Mouse (Mus musculus): ENCODE results near the gene Slc39a2. TPM values are rescaled to one million over a fixed set of nuclear protein-coding genes. Genes with fewer than 3 reads are reported as not detected.
A peak's percentile ranks its signal among the peaks of the same experiment; 100 is the strongest.
"Not testable (repeated sequence)": the region's sequence is repeated elsewhere in the genome, so short reads cannot be mapped to it uniquely, and the experiment has no call there.

Slc39a2 gene
- polyA plus RNA-seq, 1 experiment from 2014 or later = 0.12 TPM

- WGBS = 75% methylated on average over 4 of the region's 4 CpGs
- no peak overlapping the region for H3K27ac ChIP-seq
- TF ChIP-seq CTCF (IDR thresholded peaks at IDR 0.05; ENCODE audit: low read depth) = no peak
- H3K27me3 ChIP-seq (ENCODE audit: insufficient read depth, low read length) = no peaks in the 10 kb centered on the region
- no peak overlapping the region for H3K4me2 ChIP-seq (ENCODE audit: low read length)
- DNase-seq (ENCODE audit: low spot score) (no peak), ATAC-seq (replicated peaks; ENCODE audit: low FRiP score, low read depth) (no peak)
- H3K9ac ChIP-seq (ENCODE audit: low read depth, low read length) = no peak overlapping the region
- H3K4me3 ChIP-seq (replicated peaks; ENCODE audit: low read depth, low read length) = no peak overlapping the region
- no peaks in the 10 kb centered on the region for H3K9me3 ChIP-seq (replicated peaks; ENCODE audit: low read length)
- H3K4me1 ChIP-seq (replicated peaks; ENCODE audit: insufficient read depth, low read length) = no peaks in the 10 kb centered on the region
- H3K36me3 ChIP-seq (ENCODE audit: insufficient read depth, low read length) = no peaks in the 10 kb centered on the region
Measured at GRCm38 (mm10) chr14:51923492-51923891, 30.8 kb downstream of the Slc39a2 start.

GRCm38 (mm10) chr14:51926930-51927329 is 34.2 kb downstream of the Slc39a2 start:
- DNase-seq (ENCODE audit: low spot score); H3K9me3 ChIP-seq (replicated peaks; ENCODE audit: low read length); ATAC-seq (replicated peaks; ENCODE audit: low FRiP score, low read depth); H3K4me2 ChIP-seq (ENCODE audit: low read length); H3K4me1 ChIP-seq (replicated peaks; ENCODE audit: insufficient read depth, low read length); H3K9ac ChIP-seq (ENCODE audit: low read depth, low read length); H3K27ac ChIP-seq; H3K27me3 ChIP-seq (ENCODE audit: insufficient read depth, low read length); H3K4me3 ChIP-seq (replicated peaks; ENCODE audit: low read depth, low read length); H3K36me3 ChIP-seq (ENCODE audit: insufficient read depth, low read length): not testable (repeated sequence)
- 95% methylated on average over 11 of the region's 11 CpGs for WGBS

GRCm38 (mm10) chr14:51929309-51929943 is 36.7 kb downstream of the Slc39a2 start:
- no peaks in the 10 kb centered on the region for H3K9me3 ChIP-seq (replicated peaks; ENCODE audit: low read length)

GRCm38 (mm10) chr14:51929968-51930367 is 37.3 kb downstream of the Slc39a2 start:
- Histone ChIP-seq H3K4me3 (replicated peaks; ENCODE audit: low read depth, low read length) (no peak overlapping the region), H3K27ac (no peak overlapping the region), H3K27me3 (ENCODE audit: insufficient read depth, low read length) (no peaks in the 10 kb centered on the region), H3K9ac (ENCODE audit: low read depth, low read length) (no peak overlapping the region), H3K36me3 (ENCODE audit: insufficient read depth, low read length) (no peaks in the 10 kb centered on the region), H3K9me3 (replicated peaks; ENCODE audit: low read length) (no peaks in the 10 kb centered on the region), H3K4me2 (ENCODE audit: low read length) (no peak overlapping the region), H3K4me1 (replicated peaks; ENCODE audit: insufficient read depth, low read length) (no peaks in the 10 kb centered on the region; the same call in 1 of the 2 replicates)
- WGBS = 76% methylated on average over 9 of the region's 9 CpGs
- TF ChIP-seq CTCF (IDR thresholded peaks at IDR 0.05; ENCODE audit: low read depth) = no peak
- DNase-seq (ENCODE audit: low spot score) (no peak), ATAC-seq (replicated peaks; ENCODE audit: low FRiP score, low read depth) (no peak)

More at GRCm38 (mm10) chr14:51929309-51929943, 36.7 kb downstream of the Slc39a2 start:
- Histone ChIP-seq H3K4me2 (ENCODE audit: low read length) (no peak overlapping the region), H3K27me3 (ENCODE audit: insufficient read depth, low read length) (no peaks in the 10 kb centered on the region), H3K27ac (peak overlapping the region; percentile 31; the same call in 1 of the 2 replicates), H3K4me3 (replicated peaks; ENCODE audit: low read depth, low read length) (no peak overlapping the region), H3K4me1 (replicated peaks; ENCODE audit: insufficient read depth, low read length) (no peaks in the 10 kb centered on the region; the same call in 1 of the 2 replicates), H3K9ac (ENCODE audit: low read depth, low read length) (no peak overlapping the region), H3K36me3 (ENCODE audit: insufficient read depth, low read length) (no peaks in the 10 kb centered on the region)
- no peak for TF ChIP-seq CTCF (IDR thresholded peaks at IDR 0.05; ENCODE audit: low read depth)
- no peak for ATAC-seq (replicated peaks; ENCODE audit: low FRiP score, low read depth)
- peak; percentile 56 for DNase-seq (ENCODE audit: low spot score)
- WGBS = 67% methylated on average over 8 of the region's 8 CpGs

GRCm38 (mm10) chr14:51930824-51931223 is 38.1 kb downstream of the Slc39a2 start:
- ATAC-seq (replicated peaks; ENCODE audit: low FRiP score, low read depth) = peak; percentile 80
- peak; percentile 83 for TF ChIP-seq CTCF (IDR thresholded peaks at IDR 0.05; ENCODE audit: low read depth)
- no peaks in the 10 kb centered on the region; the same call in 1 of the 2 replicates for H3K4me1 ChIP-seq (replicated peaks; ENCODE audit: insufficient read depth, low read length)
- H3K27me3 ChIP-seq (ENCODE audit: insufficient read depth, low read length) = no peaks in the 10 kb centered on the region
- no peak overlapping the region for H3K9ac ChIP-seq (ENCODE audit: low read depth, low read length)
- WGBS = 25% methylated on average over 5 of the region's 5 CpGs
- H3K36me3 ChIP-seq (ENCODE audit: insufficient read depth, low read length) = no peaks in the 10 kb centered on the region
- H3K4me2 ChIP-seq (ENCODE audit: low read length) = no peak overlapping the region
- H3K27ac ChIP-seq = no peak overlapping the region
- peak; percentile 92 for DNase-seq (ENCODE audit: low spot score)
- H3K4me3 ChIP-seq (replicated peaks; ENCODE audit: low read depth, low read length) = no peak overlapping the region
- H3K9me3 ChIP-seq (replicated peaks; ENCODE audit: low read length) = no peaks in the 10 kb centered on the region

- no peaks in the 10 kb centered on the region for H3K27me3 ChIP-seq (ENCODE audit: insufficient read depth, low read length)
- DNase-seq (ENCODE audit: low spot score) (no peak), ATAC-seq (replicated peaks; ENCODE audit: low FRiP score, low read depth) (no peak)
- WGBS = 36% methylated on average over 10 of the region's 10 CpGs
- no peak overlapping the region for H3K9ac ChIP-seq (ENCODE audit: low read depth, low read length)
- no peaks in the 10 kb centered on the region for H3K36me3 ChIP-seq (ENCODE audit: insufficient read depth, low read length)
- H3K4me2 ChIP-seq (ENCODE audit: low read length) = no peak overlapping the region
- TF ChIP-seq CTCF (IDR thresholded peaks at IDR 0.05; ENCODE audit: low read depth) = no peak
- no peaks in the 10 kb centered on the region for H3K9me3 ChIP-seq (replicated peaks; ENCODE audit: low read length)
- H3K4me1 ChIP-seq (replicated peaks; ENCODE audit: insufficient read depth, low read length) = no peaks in the 10 kb centered on the region; the same call in 1 of the 2 replicates
- H3K4me3 ChIP-seq (replicated peaks; ENCODE audit: low read depth, low read length) = no peak overlapping the region
- 0 out of 2 replicates have a peak overlapping the region, but pooled peaks have one; percentile 1 for H3K27ac ChIP-seq
Measured at GRCm38 (mm10) chr14:51932092-51933020, 39.7 kb downstream of the Slc39a2 start.
